Mouse (Mus musculus): ENCODE measurements at regions not wholly inside any gene's neighbourhood (a gene's known extent, or its start where the extent isn't known, plus 50 kb on each side); places are given as distances from the start of the nearest gene placed in this dataset.

- WGBS (ENCODE audit: insufficient replicate concordance) = 64% methylated on average over 6 of the region's 6 CpGs
- ATAC-seq (replicated peaks; ENCODE audit: insufficient number of reproducible peaks, low FRiP score, low TSS enrichment) = no peak
- Histone ChIP-seq H3K4me2 (no peak overlapping the region), H3K36me3 (ENCODE audit: control insufficient read depth, insufficient read depth, low read length) (no peaks in the 10 kb centered on the region), H3K27ac (ENCODE audit: low read depth, low read length) (no peak overlapping the region), H3K27me3 (ENCODE audit: control insufficient read depth, insufficient read depth, low read length) (no peaks in the 10 kb centered on the region), H3K4me1 (ENCODE audit: control insufficient read depth, insufficient read depth, low read length) (no peaks in the 10 kb centered on the region), H3K9me3 (replicated peaks; ENCODE audit: control insufficient read depth, low read length) (no peaks in the 10 kb centered on the region), H3K9ac (ENCODE audit: low read depth, low read length) (no peak overlapping the region), H3K4me3 (ENCODE audit: low read depth, low read length) (no peak overlapping the region)
Measured at GRCm38 (mm10) chr3:139780054-139780453, 574.6 kb downstream of the Stpg2 start.

GRCm38 (mm10) chr3:139783406-139783805, 577.9 kb downstream of the Stpg2 start:
- Histone ChIP-seq H3K27me3 (ENCODE audit: control insufficient read depth, insufficient read depth, low read length) (no peaks in the 10 kb centered on the region), H3K4me3 (ENCODE audit: low read depth, low read length) (no peak overlapping the region), H3K36me3 (ENCODE audit: control insufficient read depth, insufficient read depth, low read length) (no peaks in the 10 kb centered on the region), H3K4me1 (ENCODE audit: control insufficient read depth, insufficient read depth, low read length) (no peaks in the 10 kb centered on the region), H3K27ac (ENCODE audit: low read depth, low read length) (no peak overlapping the region), H3K4me2 (no peak overlapping the region), H3K9me3 (replicated peaks; ENCODE audit: control insufficient read depth, low read length) (no peaks in the 10 kb centered on the region), H3K9ac (ENCODE audit: low read depth, low read length) (no peak overlapping the region)
- ATAC-seq (replicated peaks; ENCODE audit: insufficient number of reproducible peaks, low FRiP score, low TSS enrichment) = no peak
- WGBS (ENCODE audit: insufficient replicate concordance) = 77% methylated on average over 3 of the region's 3 CpGs

- Histone ChIP-seq H3K36me3 (ENCODE audit: control insufficient read depth, insufficient read depth, low read length) (no peaks in the 10 kb centered on the region), H3K9me3 (replicated peaks; ENCODE audit: control insufficient read depth, low read length) (no peaks in the 10 kb centered on the region), H3K9ac (ENCODE audit: low read depth, low read length) (no peak overlapping the region), H3K27me3 (ENCODE audit: control insufficient read depth, insufficient read depth, low read length) (no peaks in the 10 kb centered on the region), H3K4me1 (ENCODE audit: control insufficient read depth, insufficient read depth, low read length) (no peaks in the 10 kb centered on the region), H3K4me2 (no peak overlapping the region), H3K4me3 (ENCODE audit: low read depth, low read length) (no peak overlapping the region), H3K27ac (ENCODE audit: low read depth, low read length) (no peak overlapping the region)
- WGBS (ENCODE audit: insufficient replicate concordance) = 45% methylated on average over 1 of the region's 1 CpGs
- ATAC-seq (replicated peaks; ENCODE audit: insufficient number of reproducible peaks, low FRiP score, low TSS enrichment) = no peak
Measured at GRCm38 (mm10) chr3:139786510-139786909, 581.0 kb downstream of the Stpg2 start.

- no peak overlapping the region for H3K4me3 ChIP-seq (ENCODE audit: low read depth, low read length)
- H3K27me3 ChIP-seq (ENCODE audit: control insufficient read depth, insufficient read depth, low read length) = no peaks in the 10 kb centered on the region
- no peaks in the 10 kb centered on the region for H3K4me1 ChIP-seq (ENCODE audit: control insufficient read depth, insufficient read depth, low read length)
- no peak overlapping the region for H3K27ac ChIP-seq (ENCODE audit: low read depth, low read length)
- WGBS (ENCODE audit: insufficient replicate concordance) = 77% methylated on average over 2 of the region's 2 CpGs
- no peaks in the 10 kb centered on the region for H3K9me3 ChIP-seq (replicated peaks; ENCODE audit: control insufficient read depth, low read length)
- H3K4me2 ChIP-seq = no peak overlapping the region
- ATAC-seq (replicated peaks; ENCODE audit: insufficient number of reproducible peaks, low FRiP score, low TSS enrichment) = no peak
- no peaks in the 10 kb centered on the region for H3K36me3 ChIP-seq (ENCODE audit: control insufficient read depth, insufficient read depth, low read length)
- H3K9ac ChIP-seq (ENCODE audit: low read depth, low read length) = no peak overlapping the region
Measured at GRCm38 (mm10) chr3:139788854-139789253, 583.4 kb downstream of the Stpg2 start.

- 78% methylated on average over 1 of the region's 1 CpGs for WGBS (ENCODE audit: insufficient replicate concordance)
- Histone ChIP-seq H3K4me1 (ENCODE audit: control insufficient read depth, insufficient read depth, low read length) (no peaks in the 10 kb centered on the region), H3K36me3 (ENCODE audit: control insufficient read depth, insufficient read depth, low read length) (no peaks in the 10 kb centered on the region), H3K4me2 (no peak overlapping the region), H3K27me3 (ENCODE audit: control insufficient read depth, insufficient read depth, low read length) (no peaks in the 10 kb centered on the region), H3K9ac (ENCODE audit: low read depth, low read length) (no peak overlapping the region), H3K4me3 (ENCODE audit: low read depth, low read length) (no peak overlapping the region), H3K9me3 (replicated peaks; ENCODE audit: control insufficient read depth, low read length) (no peaks in the 10 kb centered on the region), H3K27ac (ENCODE audit: low read depth, low read length) (no peak overlapping the region)
- ATAC-seq (replicated peaks; ENCODE audit: insufficient number of reproducible peaks, low FRiP score, low TSS enrichment) = no peak
Measured at GRCm38 (mm10) chr3:139796685-139797084, 591.2 kb downstream of the Stpg2 start.

GRCm38 (mm10) chr3:139799059-139799458, 593.6 kb downstream of the Stpg2 start:
- ATAC-seq (replicated peaks; ENCODE audit: insufficient number of reproducible peaks, low FRiP score, low TSS enrichment) = no peak
- no peaks in the 10 kb centered on the region for H3K9me3 ChIP-seq (replicated peaks; ENCODE audit: control insufficient read depth, low read length)
- no peaks in the 10 kb centered on the region for H3K4me1 ChIP-seq (ENCODE audit: control insufficient read depth, insufficient read depth, low read length)
- 78% methylated on average over 2 of the region's 2 CpGs for WGBS (ENCODE audit: insufficient replicate concordance)
- no peak overlapping the region for H3K9ac ChIP-seq (ENCODE audit: low read depth, low read length)
- no peaks in the 10 kb centered on the region for H3K27me3 ChIP-seq (ENCODE audit: control insufficient read depth, insufficient read depth, low read length)
- no peak overlapping the region for H3K4me3 ChIP-seq (ENCODE audit: low read depth, low read length)
- no peak overlapping the region for H3K27ac ChIP-seq (ENCODE audit: low read depth, low read length)
- H3K4me2 ChIP-seq = no peak overlapping the region
- no peaks in the 10 kb centered on the region for H3K36me3 ChIP-seq (ENCODE audit: control insufficient read depth, insufficient read depth, low read length)

GRCm38 (mm10) chr3:139802716-139803710, 597.5 kb downstream of the Stpg2 start:
- no peak overlapping the region for H3K4me2 ChIP-seq
- no peaks in the 10 kb centered on the region for H3K9me3 ChIP-seq (replicated peaks; ENCODE audit: control insufficient read depth, low read length)
- 65% methylated on average over 7 of the region's 7 CpGs for WGBS (ENCODE audit: insufficient replicate concordance)
- no peaks in the 10 kb centered on the region for H3K4me1 ChIP-seq (ENCODE audit: control insufficient read depth, insufficient read depth, low read length)
- no peak overlapping the region for H3K4me3 ChIP-seq (ENCODE audit: low read depth, low read length)
- H3K27ac ChIP-seq (ENCODE audit: low read depth, low read length) = no peak overlapping the region
- no peak for ATAC-seq (replicated peaks; ENCODE audit: insufficient number of reproducible peaks, low FRiP score, low TSS enrichment)
- no peaks in the 10 kb centered on the region for H3K36me3 ChIP-seq (ENCODE audit: control insufficient read depth, insufficient read depth, low read length)
- H3K9ac ChIP-seq (ENCODE audit: low read depth, low read length) = no peak overlapping the region
- no peaks in the 10 kb centered on the region for H3K27me3 ChIP-seq (ENCODE audit: control insufficient read depth, insufficient read depth, low read length)

- 78% methylated on average over 10 of the region's 10 CpGs for WGBS (ENCODE audit: insufficient replicate concordance)
Measured at GRCm38 (mm10) chr3:139828014-139828413, 622.5 kb downstream of the Stpg2 start.

GRCm38 (mm10) chr3:139828581-139828980, 623.1 kb downstream of the Stpg2 start:
- Histone ChIP-seq H3K9me3 (replicated peaks; ENCODE audit: control insufficient read depth, low read length) (no peaks in the 10 kb centered on the region), H3K4me3 (ENCODE audit: low read depth, low read length) (no peak overlapping the region), H3K9ac (ENCODE audit: low read depth, low read length) (no peak overlapping the region), H3K36me3 (ENCODE audit: control insufficient read depth, insufficient read depth, low read length) (no peaks in the 10 kb centered on the region), H3K4me2 (no peak overlapping the region), H3K4me1 (ENCODE audit: control insufficient read depth, insufficient read depth, low read length) (no peaks in the 10 kb centered on the region), H3K27me3 (ENCODE audit: control insufficient read depth, insufficient read depth, low read length) (no peaks in the 10 kb centered on the region), H3K27ac (ENCODE audit: low read depth, low read length) (no peak overlapping the region)
- 69% methylated on average over 2 of the region's 2 CpGs for WGBS (ENCODE audit: insufficient replicate concordance)
- ATAC-seq (replicated peaks; ENCODE audit: insufficient number of reproducible peaks, low FRiP score, low TSS enrichment) = no peak

More at GRCm38 (mm10) chr3:139828014-139828413, 622.5 kb downstream of the Stpg2 start:
- H3K27ac ChIP-seq (ENCODE audit: low read depth, low read length) = no peak overlapping the region
- no peaks in the 10 kb centered on the region for H3K36me3 ChIP-seq (ENCODE audit: control insufficient read depth, insufficient read depth, low read length)
- no peak overlapping the region for H3K4me2 ChIP-seq
- no peaks in the 10 kb centered on the region for H3K4me1 ChIP-seq (ENCODE audit: control insufficient read depth, insufficient read depth, low read length)
- H3K9me3 ChIP-seq (replicated peaks; ENCODE audit: control insufficient read depth, low read length) = no peaks in the 10 kb centered on the region
- H3K4me3 ChIP-seq (ENCODE audit: low read depth, low read length) = no peak overlapping the region
- no peaks in the 10 kb centered on the region for H3K27me3 ChIP-seq (ENCODE audit: control insufficient read depth, insufficient read depth, low read length)
- ATAC-seq (replicated peaks; ENCODE audit: insufficient number of reproducible peaks, low FRiP score, low TSS enrichment) = no peak
- no peak overlapping the region for H3K9ac ChIP-seq (ENCODE audit: low read depth, low read length)
